Mouse (Mus musculus): ENCODE results near the gene Ocrl. TPM values are rescaled to one million over a fixed set of nuclear protein-coding genes. Genes with fewer than 3 reads are reported as not detected.
A peak's percentile ranks its signal among the peaks of the same experiment; 100 is the strongest.

Gene Ocrl
- 19.8 and 19.9 TPM in 2 replicates for polyA plus RNA-seq (2015; fragmentation: Nextera tagmentation; extraction: Ambion mirVana)

GRCm38 (mm10) chrX:47912306-47912792 lies at the start of gene Ocrl:
Gene Ocrl (plus strand): TSS chrX:47912387.
- WGBS, result 3% methylated on average over 25 of the region's 35 CpGs
- H3K9ac ChIP-seq (ENCODE audit: low read length), result peak within 1 kb of the TSS; percentile 81
- peak within 1 kb of the TSS; percentile 54 for H3K4me2 ChIP-seq (ENCODE audit: low read depth, low read length)
- ATAC-seq (ENCODE audit: insufficient read depth, low FRiP score), result peak; percentile 86
- no peaks in the 10 kb centered on the region for H3K9me3 ChIP-seq (replicated peaks; ENCODE audit: control insufficient read depth, low read length)
- no peaks in the 10 kb centered on the region for H3K36me3 ChIP-seq (ENCODE audit: control insufficient read depth, insufficient read depth, low read length)
- no peaks in the 10 kb centered on the region for H3K27me3 ChIP-seq (ENCODE audit: control insufficient read depth, insufficient read depth, low read length)
- no peaks in the 10 kb centered on the region for H3K4me1 ChIP-seq (ENCODE audit: control insufficient read depth, insufficient read depth, low read length)
- H3K27ac ChIP-seq (ENCODE audit: low read length), result peak within 1 kb of the TSS; percentile 80; the same call in 1 of the 2 replicates
- peak within 1 kb of the TSS; percentile 70 for H3K4me3 ChIP-seq (replicated peaks; ENCODE audit: low read length)

GRCm38 (mm10) chrX:47880052-47880451 lies 32.1 kb upstream of the Ocrl start:
- H3K4me2 ChIP-seq (ENCODE audit: low read depth, low read length), result no peak overlapping the region
- H3K9ac ChIP-seq (ENCODE audit: low read length), result no peak overlapping the region
- H3K9me3 ChIP-seq (replicated peaks; ENCODE audit: control insufficient read depth, low read length), result no peaks in the 10 kb centered on the region
- H3K4me3 ChIP-seq (replicated peaks; ENCODE audit: low read length), result no peak overlapping the region
- no peak overlapping the region for H3K27ac ChIP-seq (ENCODE audit: low read length)
- no peaks in the 10 kb centered on the region for H3K36me3 ChIP-seq (ENCODE audit: control insufficient read depth, insufficient read depth, low read length)
- H3K4me1 ChIP-seq (ENCODE audit: control insufficient read depth, insufficient read depth, low read length), result no peaks in the 10 kb centered on the region
- WGBS, result 25% methylated on average over 2 of the region's 2 CpGs
- no peaks in the 10 kb centered on the region for H3K27me3 ChIP-seq (ENCODE audit: control insufficient read depth, insufficient read depth, low read length)
- ATAC-seq (ENCODE audit: insufficient read depth, low FRiP score), result no peak

GRCm38 (mm10) chrX:47882813-47883212 lies 29.4 kb upstream of the Ocrl start:
- Histone ChIP-seq H3K4me2 (ENCODE audit: low read depth, low read length) (no peak overlapping the region), H3K36me3 (ENCODE audit: control insufficient read depth, insufficient read depth, low read length) (no peaks in the 10 kb centered on the region), H3K9me3 (replicated peaks; ENCODE audit: control insufficient read depth, low read length) (no peaks in the 10 kb centered on the region), H3K9ac (ENCODE audit: low read length) (no peak overlapping the region), H3K4me3 (replicated peaks; ENCODE audit: low read length) (no peak overlapping the region), H3K27me3 (ENCODE audit: control insufficient read depth, insufficient read depth, low read length) (no peaks in the 10 kb centered on the region), H3K27ac (ENCODE audit: low read length) (no peak overlapping the region), H3K4me1 (ENCODE audit: control insufficient read depth, insufficient read depth, low read length) (no peaks in the 10 kb centered on the region)
- no peak for ATAC-seq (ENCODE audit: insufficient read depth, low FRiP score)
- 74% methylated on average over 6 of the region's 6 CpGs for WGBS

GRCm38 (mm10) chrX:47887401-47887800 lies 24.8 kb upstream of the Ocrl start:
- H3K36me3 ChIP-seq (ENCODE audit: control insufficient read depth, insufficient read depth, low read length), result no peaks in the 10 kb centered on the region
- ATAC-seq (ENCODE audit: insufficient read depth, low FRiP score), result no peak
- 41% methylated on average over 2 of the region's 2 CpGs for WGBS
- H3K9me3 ChIP-seq (replicated peaks; ENCODE audit: control insufficient read depth, low read length), result no peaks in the 10 kb centered on the region
- no peaks in the 10 kb centered on the region for H3K27me3 ChIP-seq (ENCODE audit: control insufficient read depth, insufficient read depth, low read length)
- H3K4me3 ChIP-seq (replicated peaks; ENCODE audit: low read length), result no peak overlapping the region
- H3K4me2 ChIP-seq (ENCODE audit: low read depth, low read length), result no peak overlapping the region
- H3K27ac ChIP-seq (ENCODE audit: low read length), result no peak overlapping the region
- H3K4me1 ChIP-seq (ENCODE audit: control insufficient read depth, insufficient read depth, low read length), result no peaks in the 10 kb centered on the region
- H3K9ac ChIP-seq (ENCODE audit: low read length), result no peak overlapping the region

- Histone ChIP-seq H3K9ac (ENCODE audit: low read length) (peak overlapping the region; percentile 76), H3K4me3 (replicated peaks; ENCODE audit: low read length) (peak overlapping the region; percentile 62), H3K9me3 (replicated peaks; ENCODE audit: control insufficient read depth, low read length) (no peaks in the 10 kb centered on the region), H3K27ac (ENCODE audit: low read length) (peak overlapping the region; percentile 70; the same call in 1 of the 2 replicates), H3K36me3 (ENCODE audit: control insufficient read depth, insufficient read depth, low read length) (no peaks in the 10 kb centered on the region), H3K4me1 (ENCODE audit: control insufficient read depth, insufficient read depth, low read length) (no peaks in the 10 kb centered on the region), H3K27me3 (ENCODE audit: control insufficient read depth, insufficient read depth, low read length) (no peaks in the 10 kb centered on the region), H3K4me2 (ENCODE audit: low read depth, low read length) (peak overlapping the region; percentile 66)
- WGBS, result 10% methylated on average over 11 of the region's 12 CpGs
- no peak for ATAC-seq (ENCODE audit: insufficient read depth, low FRiP score)
These were observed 20.8 kb upstream of the Ocrl start for GRCm38 (mm10) chrX:47891243-47891906.

- Histone ChIP-seq H3K4me2 (ENCODE audit: low read depth, low read length) (peak overlapping the region; percentile 66), H3K9me3 (replicated peaks; ENCODE audit: control insufficient read depth, low read length) (no peaks in the 10 kb centered on the region), H3K36me3 (ENCODE audit: control insufficient read depth, insufficient read depth, low read length) (no peaks in the 10 kb centered on the region), H3K4me1 (ENCODE audit: control insufficient read depth, insufficient read depth, low read length) (no peaks in the 10 kb centered on the region), H3K27me3 (ENCODE audit: control insufficient read depth, insufficient read depth, low read length) (no peaks in the 10 kb centered on the region), H3K4me3 (replicated peaks; ENCODE audit: low read length) (peak overlapping the region; percentile 62), H3K9ac (ENCODE audit: low read length) (peak overlapping the region; percentile 76), H3K27ac (ENCODE audit: low read length) (peak overlapping the region; percentile 70)
- WGBS, result 24% methylated on average over 29 of the region's 36 CpGs
- ATAC-seq (ENCODE audit: insufficient read depth, low FRiP score), result peak; percentile 68; the same call in 1 of the 2 replicates
These were observed 20.2 kb upstream of the Ocrl start for GRCm38 (mm10) chrX:47891907-47892430.

GRCm38 (mm10) chrX:47892431-47893024 lies 19.7 kb upstream of the Ocrl start, which contains the start of gene Smarca1:
Gene Smarca1 (minus strand): TSS chrX:47892974.
- Histone ChIP-seq H3K4me3 (replicated peaks; ENCODE audit: low read length) (peak within 1 kb of the TSS; percentile 62), H3K9me3 (replicated peaks; ENCODE audit: control insufficient read depth, low read length) (no peaks in the 10 kb centered on the region), H3K4me2 (ENCODE audit: low read depth, low read length) (peak within 1 kb of the TSS; percentile 66), H3K4me1 (ENCODE audit: control insufficient read depth, insufficient read depth, low read length) (no peaks in the 10 kb centered on the region), H3K27me3 (ENCODE audit: control insufficient read depth, insufficient read depth, low read length) (no peaks in the 10 kb centered on the region), H3K9ac (ENCODE audit: low read length) (peak within 1 kb of the TSS; percentile 76), H3K27ac (ENCODE audit: low read length) (peak within 1 kb of the TSS; percentile 70), H3K36me3 (ENCODE audit: control insufficient read depth, insufficient read depth, low read length) (no peaks in the 10 kb centered on the region)
- peak; percentile 64; the same call in 1 of the 2 replicates for ATAC-seq (ENCODE audit: insufficient read depth, low FRiP score)
- 34% methylated on average over 15 of the region's 17 CpGs for WGBS

- Histone ChIP-seq H3K4me1 (ENCODE audit: control insufficient read depth, insufficient read depth, low read length) (no peaks in the 10 kb centered on the region), H3K27me3 (ENCODE audit: control insufficient read depth, insufficient read depth, low read length) (no peaks in the 10 kb centered on the region), H3K4me2 (ENCODE audit: low read depth, low read length) (peak overlapping the region; percentile 54), H3K27ac (ENCODE audit: low read length) (no peak overlapping the region), H3K9me3 (replicated peaks; ENCODE audit: control insufficient read depth, low read length) (no peaks in the 10 kb centered on the region), H3K36me3 (ENCODE audit: control insufficient read depth, insufficient read depth, low read length) (no peaks in the 10 kb centered on the region), H3K4me3 (replicated peaks; ENCODE audit: low read length) (peak overlapping the region; percentile 70), H3K9ac (ENCODE audit: low read length) (peak overlapping the region; percentile 81)
- WGBS, result 20% methylated on average over 8 of the region's 8 CpGs
- ATAC-seq (ENCODE audit: insufficient read depth, low FRiP score), result peak; percentile 38; the same call in 1 of the 2 replicates
These were observed 836 bp downstream of the Ocrl start for GRCm38 (mm10) chrX:47912904-47913542.
